Mouse (Mus musculus): ENCODE results near the gene Tomm40.

Tomm40 gene

GRCm38 (mm10) chr7:19744590-19745385, 29.6 kb upstream of the Tomm40 start:
- peak; percentile 67 to 89 for DNase-seq

DNA sequence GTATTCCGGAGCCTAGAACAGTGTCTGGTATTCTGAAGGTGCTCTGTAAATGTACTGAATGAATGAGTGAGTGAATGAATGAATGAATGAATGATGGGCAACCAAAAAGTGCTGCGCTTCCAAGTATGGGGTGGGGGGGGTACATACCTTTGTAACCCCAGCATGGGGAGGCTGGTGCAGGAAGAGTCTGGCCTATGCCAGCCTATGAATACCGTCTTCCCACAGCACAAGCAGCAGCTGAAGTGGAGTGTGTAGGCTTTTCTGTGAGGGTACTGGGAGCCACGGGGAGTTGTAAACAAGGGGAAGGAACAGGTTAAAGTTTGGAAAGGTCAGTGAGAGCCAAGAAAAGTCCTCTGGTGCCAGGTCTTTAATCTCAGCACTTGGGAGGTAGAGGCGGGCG, 28.6 kb upstream of the Tomm40 start:
- no peak for DNase-seq

GRCm38 (mm10) chr7:19742468-19742867, 27.2 kb upstream of the Tomm40 start:
- DNase-seq: no peak

- DNase-seq: peak; percentile 39 to 70
Measured at GRCm38 (mm10) chr7:19741329-19742031, 26.2 kb upstream of the Tomm40 start.

DNA sequence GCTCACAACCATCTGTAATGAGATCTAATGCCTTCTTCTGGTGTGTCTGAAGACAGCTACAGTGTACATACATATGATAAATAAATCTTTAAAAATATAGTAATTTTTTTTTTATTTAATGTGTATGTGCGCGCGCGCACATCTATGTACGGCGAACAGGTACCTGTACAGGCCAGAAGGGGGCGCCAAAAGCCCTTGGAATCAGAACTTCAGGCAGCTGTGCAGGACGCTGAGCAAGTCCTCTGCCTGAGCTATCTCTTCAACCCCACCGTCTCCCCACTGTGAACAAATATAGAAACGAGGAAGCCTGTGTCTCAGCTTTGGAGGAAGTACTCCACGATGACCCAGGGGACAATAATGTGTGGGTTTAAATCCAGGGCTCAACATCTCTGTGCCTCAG, 25.0 kb upstream of the Tomm40 start:
- DNase-seq: peak; percentile 53 to 69

GRCm38 (mm10) chr7:19738771-19739170, 23.5 kb upstream of the Tomm40 start:
- no peak for DNase-seq

DNA sequence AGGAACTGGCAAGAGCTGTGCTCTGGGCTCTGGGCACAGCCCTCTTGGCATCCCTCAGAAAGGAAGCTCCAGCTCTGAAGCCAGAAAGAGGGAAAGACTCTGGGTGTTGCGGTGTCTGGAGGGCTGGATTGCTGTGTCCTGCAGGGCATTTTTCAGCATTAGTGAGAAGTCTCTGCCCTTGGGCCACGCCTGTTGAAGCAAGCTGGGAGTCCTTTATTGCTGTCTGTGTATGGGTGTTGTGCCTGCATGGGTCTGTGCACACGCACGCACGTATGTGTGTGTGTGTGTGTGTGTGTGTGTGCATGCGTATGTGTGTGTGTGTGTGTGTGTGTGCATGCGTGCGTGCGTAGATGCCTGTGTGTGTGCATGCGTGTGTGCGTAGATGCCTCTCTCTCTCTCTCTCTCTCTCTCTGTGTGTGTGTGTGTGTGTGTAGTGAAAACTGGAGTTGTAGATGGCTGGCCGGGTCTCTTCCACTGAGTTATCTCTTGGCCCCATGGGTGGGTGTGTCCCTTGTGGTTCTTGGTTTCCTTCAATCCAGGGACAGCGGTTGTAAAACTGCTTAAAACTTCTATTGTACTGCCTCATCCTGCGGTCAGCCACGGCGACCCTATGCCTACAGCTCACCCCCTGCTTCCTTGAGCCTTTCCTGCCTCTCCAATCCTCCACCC, 21.3 kb upstream of the Tomm40 start:
- no peak for DNase-seq

GRCm38 (mm10) chr7:19734178-19734666, 19.0 kb upstream of the Tomm40 start:
- no peak for DNase-seq

DNA sequence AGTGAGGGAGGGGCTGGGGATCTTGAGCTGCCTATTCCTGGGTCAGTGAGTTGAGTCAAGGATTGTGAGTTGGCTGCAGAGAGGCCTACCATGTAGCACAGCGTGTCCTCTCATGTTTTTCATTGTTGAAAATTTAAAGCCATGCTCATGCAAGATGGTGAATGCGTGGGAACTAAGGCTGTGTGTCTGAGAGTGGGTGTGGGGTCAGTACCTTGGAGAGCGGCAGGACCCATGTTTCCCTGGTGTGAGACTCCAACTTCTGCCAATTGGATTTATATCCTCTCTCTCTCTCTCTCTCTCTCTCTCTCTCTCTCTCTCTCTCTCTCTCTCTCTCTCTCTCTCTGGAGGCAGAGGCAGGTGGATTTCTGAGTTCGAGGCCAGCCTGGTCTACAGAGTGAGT, 11.3 kb upstream of the Tomm40 start:
- no peak for DNase-seq

- peak; percentile 47 to 77 for DNase-seq
Measured at GRCm38 (mm10) chr7:19724167-19724566, 8.9 kb upstream of the Tomm40 start.

- DNase-seq: peak; percentile 76 to 83
Measured at GRCm38 (mm10) chr7:19722754-19723195, 7.5 kb upstream of the Tomm40 start.

GRCm38 (mm10) chr7:19719200-19719599, 4.0 kb upstream of the Tomm40 start:
- no peak for DNase-seq

DNA sequence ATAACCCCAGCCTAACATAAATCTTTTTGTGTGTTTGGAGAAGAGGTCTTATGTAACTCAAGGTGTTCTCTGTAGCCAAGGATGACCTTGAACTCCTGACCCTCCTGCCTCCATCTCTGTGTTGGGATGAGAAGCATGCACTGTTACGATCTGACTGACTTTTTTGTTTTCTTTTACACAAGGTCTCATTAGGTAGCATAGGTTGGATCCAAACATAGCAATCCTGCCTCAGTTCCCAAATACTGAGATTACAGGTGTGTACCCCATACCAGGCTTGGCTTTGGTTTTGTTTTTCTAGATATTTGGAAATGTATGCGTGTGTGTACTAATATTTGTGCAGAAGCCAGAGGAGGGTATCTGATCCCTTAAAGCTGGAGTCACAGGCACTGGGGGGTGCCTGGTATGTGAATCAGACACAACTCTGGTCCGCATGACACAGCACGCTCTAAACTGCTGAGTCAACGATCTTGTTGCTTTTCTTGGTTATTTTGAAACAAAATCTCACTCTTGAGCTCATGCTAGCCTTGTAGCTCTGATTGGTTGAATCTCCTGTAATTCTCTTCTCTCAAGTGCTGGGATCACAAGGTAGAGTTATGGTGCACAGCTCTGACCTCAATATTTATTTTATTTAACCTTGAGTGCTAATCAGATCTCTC, 3.2 kb upstream of the Tomm40 start:
- no peak for DNase-seq

DNA sequence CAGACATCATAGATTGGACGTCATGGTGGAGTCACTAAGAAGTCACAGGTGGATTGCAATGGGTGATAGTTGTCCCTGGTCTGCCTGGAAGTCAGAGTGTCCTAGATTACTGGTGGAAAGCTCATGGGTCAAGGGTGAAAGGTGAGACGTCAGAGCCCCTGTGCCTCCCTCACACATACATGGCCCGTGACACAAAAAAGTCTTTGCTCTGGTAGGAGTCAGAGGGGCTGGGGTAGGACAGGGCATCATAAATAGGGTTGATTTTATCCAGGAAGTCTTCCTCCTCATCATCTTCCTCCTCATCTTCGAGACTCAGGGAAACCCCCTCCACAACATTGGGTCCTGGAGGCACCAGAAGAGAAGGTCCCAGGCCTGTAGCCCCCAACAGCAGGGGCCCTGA, 2.1 kb upstream of the Tomm40 start:
- no peak for DNase-seq

DNA sequence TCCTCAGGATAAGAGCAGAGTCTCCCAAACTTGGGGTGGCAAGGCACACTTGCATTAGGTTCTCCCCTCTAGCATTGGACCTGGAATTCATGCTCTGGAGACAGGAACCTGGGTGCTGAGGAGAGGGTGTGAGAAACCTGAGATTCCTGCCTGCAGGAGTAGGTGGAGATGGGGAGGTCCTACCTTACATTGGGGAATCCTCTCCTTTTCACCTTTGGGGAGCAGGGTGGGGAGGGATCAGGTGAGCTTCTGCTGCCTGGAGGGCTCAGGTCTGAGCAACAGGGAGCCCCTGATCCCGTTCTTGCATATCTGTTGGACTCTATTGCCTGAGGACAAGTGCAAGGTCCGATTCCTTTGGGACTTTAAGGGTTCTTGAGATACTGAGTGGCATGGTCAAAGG, 1.6 kb upstream of the Tomm40 start:
- no peak for DNase-seq

GRCm38 (mm10) chr7:19716055-19716682, 931 bp upstream of the Tomm40 start:
- no peak for DNase-seq

GRCm38 (mm10) chr7:19714836-19715235, 402 bp downstream of the Tomm40 start:
- no peak for DNase-seq

DNA sequence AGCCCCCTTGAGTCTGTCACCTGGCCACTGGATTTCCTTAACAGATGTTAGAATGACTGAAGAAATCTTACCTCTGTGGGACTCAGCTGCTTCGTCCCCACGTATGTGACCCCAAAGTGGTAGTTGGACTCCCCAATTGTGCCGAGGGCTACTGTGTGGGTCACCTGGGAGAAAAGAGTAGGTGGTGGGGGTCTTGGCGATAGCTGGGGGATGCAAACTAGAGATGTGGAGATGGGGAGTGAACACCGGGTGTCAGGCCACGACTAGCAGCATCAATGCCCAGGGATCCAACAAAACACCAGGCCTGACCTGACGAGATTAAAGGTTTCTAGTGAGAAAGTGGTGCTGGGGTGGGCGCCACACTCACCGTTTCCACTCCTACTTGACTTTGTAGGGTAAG, 1.6 kb downstream of the Tomm40 start:
- no peak for DNase-seq

GRCm38 (mm10) chr7:19713196-19713595, 2.0 kb downstream of the Tomm40 start:
- peak in 1 of 2 experiments; percentile 26 for DNase-seq

GRCm38 (mm10) chr7:19712414-19712813, 2.8 kb downstream of the Tomm40 start:
- peak in 1 of 2 experiments; percentile 27 for DNase-seq

- no peak for DNase-seq
Measured at GRCm38 (mm10) chr7:19710650-19711049, 4.6 kb downstream of the Tomm40 start.

DNA sequence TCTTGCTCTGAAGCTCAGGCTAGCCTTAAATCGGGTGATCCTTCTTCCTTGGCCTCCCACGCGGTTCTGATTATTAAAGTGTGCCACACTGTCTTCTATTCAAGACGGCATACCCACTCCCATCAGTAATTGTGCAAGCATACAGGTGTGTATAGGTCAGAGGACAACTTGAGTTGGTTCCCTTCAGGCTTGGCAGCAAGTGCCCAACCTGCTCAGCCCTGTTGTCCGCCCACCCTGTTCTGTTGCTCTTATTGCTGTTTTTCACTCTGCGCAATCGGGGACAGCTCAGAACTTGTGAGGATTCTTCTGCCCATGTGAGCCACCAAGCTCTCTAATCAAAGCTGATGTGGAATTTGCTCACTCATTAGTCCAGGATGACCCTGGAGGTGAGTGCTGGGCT, 10.0 kb downstream of the Tomm40 start:
- no peak for DNase-seq

All from kidney, postnatal 25 days (tissue).